Mouse (Mus musculus) forebrain, embryonic 11.5 days (tissue): Measurements from ENCODE around the gene Nppa. TPM values are rescaled to one million over a fixed set of nuclear protein-coding genes. Genes with fewer than 3 reads are reported as not detected.

Source experiments
- ATAC-seq: fragments of 200-750 bp; cut with Nextera tagmentation; replicated peaks from 2 replicates; pipeline ENCODE4 v1.8.0; 2017; ENCODE audit warnings: moderate TSS enrichment; ENCODE audit not compliant: low FRiP score
- DNase-seq: peaks from one replicate; pipeline ENCODE4 v3.0.0-alpha.2; 2017; ENCODE audit warnings: low spot score
- H3K27ac ChIP-seq: fragments of 300-500 bp; sonication (generic); 2 replicates; pipeline ENCODE4 v1.5.1; 2014; ENCODE audit warnings: low read depth, low read length
- H3K27me3 ChIP-seq: fragments of 300-500 bp; sonication (generic); 2 replicates; pipeline ENCODE4 v1.6.1; 2014; ENCODE audit warnings: mild to moderate bottlenecking, low read length, mixed read lengths; ENCODE audit not compliant: control insufficient read depth, insufficient read depth
- H3K36me3 ChIP-seq: fragments of 300-500 bp; sonication (generic); 2 replicates; pipeline ENCODE4 v1.6.1; 2014; ENCODE audit warnings: mild to moderate bottlenecking, low read length, moderate library complexity, mixed read lengths; ENCODE audit not compliant: control insufficient read depth, insufficient read depth
- H3K4me1 ChIP-seq: fragments of 300-500 bp; sonication (generic); replicated peaks from 2 replicates; pipeline ENCODE4 v1.6.1; 2014; ENCODE audit warnings: low read length, mixed read lengths; ENCODE audit not compliant: control insufficient read depth, insufficient read depth
- H3K4me2 ChIP-seq: fragments of 300-500 bp; sonication (generic); 2 replicates; pipeline ENCODE4 v1.6.1; 2014; ENCODE audit warnings: low read depth, mild to moderate bottlenecking, low read length, moderate library complexity, mixed read lengths; ENCODE audit not compliant: severe bottlenecking
- H3K4me3 ChIP-seq: fragments of 300-500 bp; sonication (generic); 2 replicates; pipeline ENCODE4 v1.5.1; 2014; ENCODE audit warnings: low read depth, low read length
- H3K9ac ChIP-seq: fragments of 300-500 bp; sonication (generic); 2 replicates; pipeline ENCODE4 v1.6.1; 2014; ENCODE audit warnings: low read length
- H3K9me3 ChIP-seq: fragments of 300-500 bp; sonication (generic); 2 replicates; pipeline ENCODE4 v1.6.1; 2016; ENCODE audit warnings: low read length, mixed read lengths; ENCODE audit not compliant: control insufficient read depth
- WGBS: fragments of 180-500 bp; shearing (Covaris S2); extraction: QIAGEN DNeasy Blood & Tissue Kit; methylation state at CpG from one replicate; pipeline ENCODE4 v1.1.7; 2014; 5-methylcytosine and 5-hydroxymethylcytosine counted together
- polyA plus RNA-seq: library from polyadenylated mRNA; unstranded; fragments of >200 nt; fragmentation: Nextera tagmentation; extraction: Ambion mirVana; gene quantifications from 2 replicates; pipeline ENCODE4 v1.2.1, GENCODE M21; 2014

Nppa gene
- polyA plus RNA-seq, 1 experiment from 2014 or later, result 0.29 TPM

GRCm38 (mm10) chr4:147969337-147969736, 31.2 kb upstream of the Nppa start:
- ATAC-seq (no peak), DNase-seq (no peak)
- Histone ChIP-seq H3K27ac (no peak overlapping the region), H3K4me2 (no peak overlapping the region), H3K9ac (no peak overlapping the region), H3K36me3 (no peaks in the 10 kb centered on the region), H3K4me1 (no peaks in the 10 kb centered on the region), H3K9me3 (no peaks in the 10 kb centered on the region), H3K4me3 (no peak overlapping the region), H3K27me3 (no peaks in the 10 kb centered on the region)
- 56% methylated on average over 9 of the region's 9 CpGs for WGBS

DNA sequence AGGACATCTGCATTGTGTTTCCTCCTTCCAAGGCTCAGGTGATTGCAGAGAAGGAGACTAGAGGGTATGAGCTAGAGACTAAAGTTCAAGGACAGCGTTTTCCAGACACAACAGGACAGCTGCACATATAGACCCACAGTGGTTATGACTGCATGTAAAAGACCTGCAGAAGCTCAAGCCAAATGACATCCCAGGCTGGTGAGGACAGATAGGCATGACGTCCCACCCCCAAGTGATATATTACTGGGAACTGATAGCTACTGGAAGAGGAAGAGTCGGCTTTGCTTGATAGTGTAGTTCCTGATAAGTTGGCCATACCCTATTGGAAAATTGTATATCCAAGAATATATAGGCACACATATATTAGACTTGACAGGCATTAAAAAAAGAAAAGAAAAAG, 24.3 kb upstream of the Nppa start:
- H3K4me2 ChIP-seq, result no peak overlapping the region
- H3K9me3 ChIP-seq, result no peaks in the 10 kb centered on the region
- 83% methylated on average over 3 of the region's 3 CpGs for WGBS
- ATAC-seq, result no peak
- H3K27ac ChIP-seq, result no peak overlapping the region
- DNase-seq, result no peak
- no peaks in the 10 kb centered on the region for H3K36me3 ChIP-seq
- H3K27me3 ChIP-seq, result no peaks in the 10 kb centered on the region
- H3K4me3 ChIP-seq, result no peak overlapping the region
- H3K4me1 ChIP-seq, result no peaks in the 10 kb centered on the region
- H3K9ac ChIP-seq, result no peak overlapping the region

DNA sequence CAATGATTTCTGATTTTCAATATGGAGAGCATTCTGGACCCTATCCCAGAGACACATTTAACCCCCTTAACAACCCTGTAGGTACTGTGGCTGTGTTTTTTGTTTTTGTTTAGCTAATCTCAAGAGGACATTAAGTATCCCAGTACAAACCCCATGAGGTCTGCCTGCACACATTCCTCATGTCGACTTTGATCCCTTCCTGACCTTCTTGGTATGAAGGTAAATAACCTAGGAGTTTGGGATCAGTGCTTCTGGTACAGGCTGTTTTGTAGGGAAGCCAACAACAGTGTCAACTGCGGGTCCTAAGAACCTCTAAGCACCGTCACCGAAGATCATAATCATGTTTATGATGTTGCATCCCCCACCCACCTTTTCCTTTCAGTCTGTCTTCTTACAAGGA, 22.8 kb upstream of the Nppa start:
- no peaks in the 10 kb centered on the region for H3K36me3 ChIP-seq
- no peak overlapping the region for H3K9ac ChIP-seq
- no peak overlapping the region for H3K4me2 ChIP-seq
- no peaks in the 10 kb centered on the region for H3K27me3 ChIP-seq
- 78% methylated on average over 4 of the region's 4 CpGs for WGBS
- no peaks in the 10 kb centered on the region for H3K9me3 ChIP-seq
- DNase-seq, result no peak
- H3K4me3 ChIP-seq, result no peak overlapping the region
- no peak for ATAC-seq
- H3K4me1 ChIP-seq, result no peaks in the 10 kb centered on the region
- no peak overlapping the region for H3K27ac ChIP-seq

- Histone ChIP-seq H3K36me3 (no peaks in the 10 kb centered on the region), H3K4me2 (no peak overlapping the region), H3K4me1 (no peaks in the 10 kb centered on the region), H3K9ac (no peak overlapping the region), H3K4me3 (no peak overlapping the region), H3K9me3 (no peaks in the 10 kb centered on the region), H3K27ac (no peak overlapping the region), H3K27me3 (no peaks in the 10 kb centered on the region)
- DNase-seq, result no peak
- WGBS, result 93% methylated on average over 6 of the region's 6 CpGs
- no peak for ATAC-seq
Measured at GRCm38 (mm10) chr4:147978391-147978790, 22.1 kb upstream of the Nppa start.

DNA sequence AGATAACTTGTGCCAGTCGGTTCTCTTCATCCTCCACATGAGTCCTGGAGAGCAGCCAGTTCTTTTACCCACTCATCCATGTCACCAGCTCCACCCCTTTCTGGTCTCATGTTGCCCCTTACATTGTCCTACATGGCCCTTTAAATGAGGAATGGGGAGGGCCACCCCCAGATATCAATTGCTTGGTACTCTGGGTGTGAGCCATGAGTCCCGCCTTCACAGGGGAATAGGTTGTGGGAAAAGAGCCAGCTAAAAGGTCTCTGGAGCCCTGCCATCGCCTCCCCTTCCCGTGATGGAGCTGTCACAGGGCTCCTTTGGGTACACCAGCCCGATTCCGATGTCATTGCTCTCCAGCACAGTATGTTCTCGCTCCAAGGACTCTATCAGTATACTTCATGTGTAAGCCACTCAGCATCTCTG, 21.1 kb upstream of the Nppa start:
- no peak overlapping the region for H3K9ac ChIP-seq
- H3K9me3 ChIP-seq, result no peaks in the 10 kb centered on the region
- no peaks in the 10 kb centered on the region for H3K27me3 ChIP-seq
- H3K4me2 ChIP-seq, result no peak overlapping the region
- no peak overlapping the region for H3K27ac ChIP-seq
- no peak for DNase-seq
- H3K36me3 ChIP-seq, result no peaks in the 10 kb centered on the region
- H3K4me3 ChIP-seq, result no peak overlapping the region
- no peak for ATAC-seq
- H3K4me1 ChIP-seq, result no peaks in the 10 kb centered on the region
- WGBS, result 84% methylated on average over 7 of the region's 7 CpGs

DNA sequence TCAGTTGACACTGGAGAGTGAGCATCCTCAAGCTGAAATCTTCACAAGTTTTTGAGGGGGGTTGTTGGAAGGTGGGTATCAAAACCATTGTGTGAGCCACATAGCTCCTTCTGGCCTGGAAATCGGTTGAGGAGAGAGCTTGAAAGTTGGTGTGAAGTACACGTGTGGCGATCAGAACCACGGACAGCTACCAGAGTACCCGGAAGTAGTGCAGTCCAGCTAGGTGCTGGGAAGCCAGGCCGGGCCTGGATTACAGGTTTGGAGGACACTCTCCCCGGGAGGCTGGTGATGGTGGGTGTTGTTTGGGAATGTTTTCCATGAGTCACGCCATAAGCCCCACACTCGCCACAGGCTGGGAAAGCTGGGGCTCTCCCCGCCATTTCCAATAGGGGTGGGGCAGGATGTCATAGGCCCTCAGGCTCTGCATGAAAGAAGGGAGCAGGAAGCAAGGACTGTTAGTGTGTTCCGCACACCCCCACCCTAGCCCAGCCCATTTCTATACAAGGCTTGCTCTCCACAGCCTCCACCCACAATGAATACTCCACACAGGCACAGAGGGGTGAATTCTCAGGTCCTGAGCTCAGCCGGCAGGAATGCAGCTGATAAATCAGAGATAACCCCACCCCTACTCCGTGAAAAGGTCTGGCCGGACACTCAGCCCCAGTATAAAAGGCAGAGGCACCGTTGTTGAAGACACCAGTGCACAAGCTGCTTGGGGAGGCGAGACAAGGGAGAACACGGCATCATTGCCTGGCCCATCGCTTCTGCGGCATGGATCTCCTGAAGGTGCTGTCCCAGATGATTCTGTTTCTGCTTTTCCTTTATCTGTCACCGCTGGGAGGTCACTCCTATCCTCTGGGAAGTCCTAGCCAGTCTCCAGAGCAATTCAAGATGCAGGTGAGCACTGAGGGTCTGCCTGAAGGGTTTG, 15.1 kb upstream of the Nppa start, which contains the start of gene Nppb:
Gene Nppb, plus strand, starts transcription at position 584 of the 928 bp plus-strand sequence.
- H3K27me3 ChIP-seq, result no peaks in the 10 kb centered on the region
- no peak within 1 kb of the TSS for H3K27ac ChIP-seq
- H3K9ac ChIP-seq, result no peak within 1 kb of the TSS
- DNase-seq, result no peak
- H3K9me3 ChIP-seq, result no peaks in the 10 kb centered on the region
- H3K36me3 ChIP-seq, result no peaks in the 10 kb centered on the region
- no peak within 1 kb of the TSS for H3K4me2 ChIP-seq
- ATAC-seq, result no peak
- no peaks in the 10 kb centered on the region for H3K4me1 ChIP-seq
- WGBS, result 36% methylated on average over 20 of the region's 20 CpGs
- H3K4me3 ChIP-seq, result no peak within 1 kb of the TSS

GRCm38 (mm10) chr4:147993571-147994095, 6.9 kb upstream of the Nppa start:
- ATAC-seq (no peak), DNase-seq (no peak)
- Histone ChIP-seq H3K4me3 (no peak overlapping the region), H3K27ac (no peak overlapping the region), H3K9me3 (no peaks in the 10 kb centered on the region), H3K4me2 (no peak overlapping the region), H3K36me3 (no peaks in the 10 kb centered on the region), H3K4me1 (no peaks in the 10 kb centered on the region), H3K9ac (no peak overlapping the region), H3K27me3 (no peaks in the 10 kb centered on the region)
- 70% methylated on average over 7 of the region's 7 CpGs for WGBS

- Histone ChIP-seq H3K9me3 (no peaks in the 10 kb centered on the region), H3K4me1 (no peaks in the 10 kb centered on the region), H3K27ac (no peak overlapping the region), H3K36me3 (no peaks in the 10 kb centered on the region), H3K4me2 (no peak overlapping the region), H3K27me3 (no peaks in the 10 kb centered on the region), H3K4me3 (no peak overlapping the region), H3K9ac (no peak overlapping the region)
- no peak for ATAC-seq
- no peak for DNase-seq
- WGBS, result 81% methylated on average over 3 of the region's 3 CpGs
Measured at GRCm38 (mm10) chr4:147995311-147995710, 5.2 kb upstream of the Nppa start.
